Mouse (Mus musculus): ENCODE measurements at regions not wholly inside any gene's neighbourhood (a gene's known extent, or its start where the extent isn't known, plus 50 kb on each side); places are given as distances from the start of the nearest gene placed in this dataset.

- DNase-seq = no peak
Observed at GRCm38 (mm10) chr13:11268673-11269340, 837.9 kb downstream of the Ryr2 start.

GRCm38 (mm10) chr13:11247541-11247940 is 859.2 kb downstream of the Ryr2 start:
- DNase-seq = peak; percentile 47

- no peak for DNase-seq
Observed at GRCm38 (mm10) chr13:11216671-11217330, 856.2 kb upstream of the Chrm3 start.

DNA sequence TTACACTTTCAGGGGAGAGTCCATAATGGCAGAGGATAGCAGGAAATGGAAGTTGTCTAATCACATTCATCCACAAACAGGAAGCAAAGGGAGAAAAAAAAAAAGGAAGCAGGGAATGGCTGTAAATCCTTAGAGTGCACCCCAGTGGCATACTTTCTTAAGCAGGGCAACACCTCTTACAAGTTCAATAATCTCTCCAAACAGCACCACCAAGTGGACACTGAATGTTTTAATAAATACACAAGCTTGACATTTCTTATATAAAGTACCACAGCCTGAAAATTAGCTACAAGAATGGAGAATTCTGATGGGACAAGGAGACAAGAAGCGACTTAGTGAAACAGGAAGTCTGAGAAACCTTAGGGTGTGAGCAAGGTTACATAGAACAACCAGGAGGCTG is 849.5 kb upstream of the Chrm3 start:
- peak; percentile 4 for DNase-seq

GRCm38 (mm10) chr13:11205216-11205786 is 844.7 kb upstream of the Chrm3 start:
- DNase-seq = no peak

DNA sequence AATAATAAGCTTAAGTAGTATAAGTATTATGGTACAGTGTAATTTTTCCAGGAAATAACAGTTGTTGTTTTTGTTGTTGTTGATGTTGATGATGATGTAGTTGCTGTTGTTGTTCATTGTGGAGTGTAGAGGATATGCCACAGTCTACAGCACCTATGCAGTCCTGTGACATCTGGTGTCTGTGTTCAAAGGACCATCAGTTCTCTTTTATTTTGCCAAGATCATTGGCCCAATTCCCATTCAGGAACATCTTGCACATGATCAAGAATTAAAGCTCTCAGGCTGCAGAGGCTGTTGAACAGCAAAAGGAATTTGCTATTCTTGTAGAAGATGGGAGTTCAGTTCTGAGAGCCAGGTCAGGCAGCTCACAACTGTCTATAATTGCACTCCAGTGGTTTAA is 841.3 kb upstream of the Chrm3 start:
- no peak for DNase-seq

GRCm38 (mm10) chr13:11192471-11192870 is 831.8 kb upstream of the Chrm3 start:
- no peak for DNase-seq

DNA sequence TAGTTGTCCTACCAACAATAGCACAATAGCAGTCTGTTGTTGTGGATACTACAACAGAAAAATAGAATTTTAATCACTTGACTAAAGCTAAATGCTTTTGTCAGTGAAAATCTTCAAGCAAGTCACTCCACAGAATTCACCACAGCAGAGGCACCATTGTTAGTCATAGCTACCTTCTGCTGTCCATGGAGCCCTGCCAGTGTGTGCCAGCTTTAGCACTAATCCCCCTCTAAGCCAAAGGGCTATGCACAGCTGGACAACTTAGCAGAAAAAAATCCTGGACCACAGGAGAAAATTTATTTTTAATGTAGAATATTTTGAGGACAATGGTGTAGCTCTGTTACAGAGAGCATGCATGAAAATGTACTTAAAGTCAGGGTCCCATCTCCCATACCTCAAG is 820.5 kb upstream of the Chrm3 start:
- DNase-seq = no peak

- DNase-seq = no peak
Observed at GRCm38 (mm10) chr13:11180356-11180755, 819.7 kb upstream of the Chrm3 start.

DNA sequence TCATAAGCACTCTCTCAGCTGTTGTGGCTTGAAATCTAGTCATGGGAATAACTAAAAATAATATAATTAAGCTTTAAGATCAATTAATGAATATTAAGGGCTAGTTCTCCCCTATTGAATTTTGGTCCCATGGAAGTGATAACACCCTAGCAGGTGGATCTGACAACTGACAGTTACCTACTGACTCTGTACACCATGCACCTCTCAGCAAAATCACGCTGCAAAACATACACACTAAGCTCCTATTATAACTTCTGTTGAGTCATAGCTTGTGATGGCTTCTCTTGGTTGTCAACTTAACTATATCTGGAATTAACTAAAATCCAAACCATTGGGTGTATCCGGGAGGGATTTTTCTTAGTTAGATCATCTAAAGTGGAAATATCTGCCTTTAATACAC is 817.9 kb upstream of the Chrm3 start:
- DNase-seq = no peak

- DNase-seq = no peak
Observed at GRCm38 (mm10) chr13:11177642-11178420, 817.2 kb upstream of the Chrm3 start.

GRCm38 (mm10) chr13:11167115-11167514 is 806.5 kb upstream of the Chrm3 start:
- DNase-seq = no peak

GRCm38 (mm10) chr13:11164130-11164529 is 803.5 kb upstream of the Chrm3 start:
- no peak for DNase-seq

- no peak for DNase-seq
Observed at GRCm38 (mm10) chr13:11147268-11147667, 786.6 kb upstream of the Chrm3 start.

GRCm38 (mm10) chr13:11107693-11108092 is 747.0 kb upstream of the Chrm3 start:
- DNase-seq = no peak

GRCm38 (mm10) chr13:11106426-11106825 is 745.8 kb upstream of the Chrm3 start:
- no peak for DNase-seq

DNA sequence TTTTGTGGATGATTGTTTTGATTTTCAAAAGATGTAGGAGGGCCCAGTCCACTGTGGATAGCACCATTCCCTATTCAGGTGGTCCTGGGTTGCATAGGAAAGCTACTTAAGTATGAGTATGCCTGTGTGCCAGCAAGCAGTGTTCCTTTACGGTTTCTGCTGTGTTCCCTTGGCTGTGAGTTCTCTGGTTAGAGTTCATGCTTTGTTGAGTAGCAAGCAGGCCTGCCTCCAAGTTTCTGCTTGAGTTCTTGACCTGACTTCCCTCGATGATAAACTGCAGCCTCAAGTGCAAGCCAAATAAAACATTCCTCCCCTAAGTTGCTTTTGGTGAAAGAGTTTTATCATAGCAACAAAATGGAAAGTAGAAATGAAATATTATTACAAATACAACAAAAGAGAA is 744.9 kb upstream of the Chrm3 start:
- DNase-seq = no peak

DNA sequence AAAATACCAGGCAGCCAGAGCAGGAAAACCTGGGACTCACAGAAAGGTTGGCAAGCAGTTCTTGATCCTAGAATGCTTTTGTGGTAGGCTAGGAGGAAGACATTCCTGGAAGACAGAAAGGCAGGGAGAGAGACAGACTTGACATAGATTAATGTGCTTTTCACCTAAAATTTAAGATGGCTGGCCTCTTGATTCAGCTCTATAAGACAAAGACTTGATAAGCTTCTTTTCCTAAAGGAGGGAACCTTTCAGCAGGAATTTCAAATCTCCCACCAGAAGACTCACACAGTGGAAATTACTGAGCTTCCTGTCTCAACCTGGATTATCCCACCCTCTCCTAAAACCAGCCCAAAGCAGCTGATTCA is 738.9 kb upstream of the Chrm3 start:
- no peak for DNase-seq

- DNase-seq = peak; percentile 27
Observed at GRCm38 (mm10) chr13:11098899-11099585, 738.4 kb upstream of the Chrm3 start.

DNA sequence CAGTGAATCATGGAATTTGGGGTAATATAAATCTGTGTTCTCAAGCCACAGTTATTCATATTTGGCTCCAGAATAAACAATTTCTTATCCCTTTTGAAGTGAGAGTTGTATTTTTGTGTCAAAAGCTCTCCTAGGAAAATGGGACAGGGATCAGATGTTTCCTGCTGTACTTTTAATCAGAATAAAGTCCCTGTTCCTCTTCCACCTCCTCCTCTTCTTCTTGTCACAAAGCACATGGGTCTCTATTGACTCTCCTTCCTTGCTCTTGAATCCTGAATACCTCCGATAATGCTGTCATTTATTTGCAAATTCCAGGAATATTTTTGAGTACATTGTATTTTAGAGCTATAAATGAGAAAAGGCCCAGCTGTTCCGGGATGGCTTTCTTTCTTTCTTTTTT is 732.3 kb upstream of the Chrm3 start:
- DNase-seq = no peak

Measured in retina, postnatal 1 day (tissue).